Mouse (Mus musculus): ENCODE data around the gene Cadps2. TPM values are rescaled to one million over a fixed set of nuclear protein-coding genes. Genes with fewer than 3 reads are reported as not detected.

Gene Cadps2
- polyA plus RNA-seq, 2 experiments: 2.6 TPM

DNA sequence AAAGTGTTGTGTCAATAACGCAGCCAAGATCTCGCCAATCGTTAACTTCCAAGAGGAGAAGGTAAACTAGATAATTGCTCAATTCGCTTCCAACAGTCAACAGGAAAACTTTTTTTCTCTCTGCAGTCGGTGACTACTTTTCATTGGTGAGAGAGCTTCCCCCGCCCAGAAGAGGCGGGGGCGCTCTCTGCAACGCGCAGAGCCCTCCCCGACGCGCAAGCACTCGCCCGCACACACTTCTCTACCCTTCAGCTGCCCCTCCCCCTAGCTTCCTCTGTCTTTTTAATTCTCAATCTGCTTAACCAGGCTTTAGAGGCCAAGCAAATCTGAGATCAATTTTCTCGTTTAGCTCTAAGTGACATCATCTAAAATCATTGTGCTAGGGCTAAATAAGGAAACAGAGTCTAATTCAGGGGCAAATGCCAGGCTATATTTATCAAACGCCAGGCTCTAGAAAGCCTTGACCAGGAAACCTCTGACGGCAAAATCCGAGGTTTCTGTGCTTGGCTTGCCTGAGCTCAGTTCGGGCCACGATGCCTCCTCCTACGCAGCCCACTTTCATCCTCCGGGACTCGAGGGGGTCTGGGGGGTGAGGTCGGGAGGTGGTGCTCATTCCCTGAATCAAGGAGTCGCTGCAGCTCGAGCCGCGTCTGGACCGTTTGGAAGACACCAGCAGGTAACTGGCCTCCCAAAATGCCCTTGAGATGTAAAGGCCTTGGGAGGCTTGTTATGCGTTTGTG is 590.7 kb downstream of the Cadps2 start, which contains the start of gene Fezf1:
Gene Fezf1, minus strand, starts transcription at position 50 of the 740 bp plus-strand sequence.
- WGBS: under 1% methylated on average over 31 of the region's 31 CpGs
- Histone ChIP-seq H3K27ac (replicated peaks; ENCODE audit: low read depth, low read length) (no peak within 1 kb of the TSS), H3K9me3 (ENCODE audit: control insufficient read depth, low read length) (no peaks in the 10 kb centered on the region), H3K4me1 (ENCODE audit: control insufficient read depth, insufficient read depth, low read length) (peaks cover 13% of the 10 kb centered on the region; the same call in 1 of the 2 replicates), H3K27me3 (ENCODE audit: control insufficient read depth, insufficient read depth, low read length) (peaks cover 91% of the 10 kb centered on the region), H3K4me2 (replicated peaks; ENCODE audit: low read depth, low read length, severe bottlenecking) (peak within 1 kb of the TSS; percentile 73), H3K36me3 (ENCODE audit: control insufficient read depth, insufficient read depth, low read length) (no peaks in the 10 kb centered on the region), H3K4me3 (replicated peaks; ENCODE audit: low read length) (peak within 1 kb of the TSS; percentile 42), H3K9ac (ENCODE audit: low read depth, low read length, severe bottlenecking) (no peak within 1 kb of the TSS)
- ATAC-seq (ENCODE audit: low FRiP score, low read depth) (no peak), DNase-seq (ENCODE audit: low spot score) (no peak)
- TF ChIP-seq POLR2A (IDR thresholded peaks at IDR 0.05; ENCODE audit: borderline replicate concordance, extremely low read depth, insufficient read depth, insufficient read length): no peak

DNA sequence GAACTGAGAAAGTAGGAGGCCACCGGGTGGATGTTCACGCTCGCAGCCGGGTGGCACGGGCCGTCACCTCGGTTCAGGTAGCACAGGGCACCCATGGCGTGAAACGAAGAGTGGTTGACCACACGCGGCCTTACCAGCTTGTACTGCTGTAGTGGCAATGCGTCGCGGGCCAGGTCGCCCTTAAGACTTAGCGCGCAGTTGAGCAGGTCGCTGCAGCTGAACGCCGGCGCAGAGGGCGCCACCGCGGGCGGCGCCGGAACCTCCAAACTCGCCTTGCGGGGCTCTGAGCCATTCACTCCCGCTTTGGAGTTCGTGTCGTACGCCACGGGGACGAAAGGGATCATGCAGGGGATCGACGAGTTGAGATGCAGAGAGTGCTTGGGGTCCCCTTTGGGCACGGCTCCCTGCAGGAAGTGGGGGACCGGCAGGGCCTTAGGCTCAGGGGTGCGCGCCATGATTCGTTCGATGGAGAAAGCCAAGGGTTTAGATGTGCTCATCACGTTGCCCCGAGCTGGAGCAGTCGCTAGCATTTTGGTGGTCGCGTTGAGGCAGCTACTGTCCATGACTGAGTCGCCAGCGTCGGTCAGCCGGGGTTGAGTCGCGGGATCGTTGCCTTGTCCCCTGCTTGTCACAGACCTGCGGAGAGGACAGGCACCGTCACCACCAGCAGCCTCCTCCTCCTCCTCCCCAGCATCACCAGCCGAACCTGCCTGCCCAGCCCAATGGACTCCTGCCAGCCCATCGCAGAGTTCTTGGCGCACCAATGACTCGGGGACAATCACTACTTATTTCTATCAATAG is 591.5 kb downstream of the Cadps2 start:
- Histone ChIP-seq H3K4me3 (replicated peaks; ENCODE audit: low read length) (peak overlapping the region; percentile 42), H3K27me3 (ENCODE audit: control insufficient read depth, insufficient read depth, low read length) (peaks cover 91% of the 10 kb centered on the region), H3K4me1 (ENCODE audit: control insufficient read depth, insufficient read depth, low read length) (peaks cover 13% of the 10 kb centered on the region; the same call in 1 of the 2 replicates), H3K36me3 (ENCODE audit: control insufficient read depth, insufficient read depth, low read length) (no peaks in the 10 kb centered on the region), H3K4me2 (replicated peaks; ENCODE audit: low read depth, low read length, severe bottlenecking) (peak overlapping the region; percentile 39), H3K27ac (replicated peaks; ENCODE audit: low read depth, low read length) (no peak overlapping the region), H3K9me3 (ENCODE audit: control insufficient read depth, low read length) (no peaks in the 10 kb centered on the region), H3K9ac (ENCODE audit: low read depth, low read length, severe bottlenecking) (no peak overlapping the region)
- under 1% methylated on average over 55 of the region's 61 CpGs for WGBS
- DNase-seq (ENCODE audit: low spot score) (no peak), ATAC-seq (ENCODE audit: low FRiP score, low read depth) (0 out of 2 replicates have a peak, but pooled peaks have one; percentile 31)
- no peak for TF ChIP-seq POLR2A (IDR thresholded peaks at IDR 0.05; ENCODE audit: borderline replicate concordance, extremely low read depth, insufficient read depth, insufficient read length)

DNA sequence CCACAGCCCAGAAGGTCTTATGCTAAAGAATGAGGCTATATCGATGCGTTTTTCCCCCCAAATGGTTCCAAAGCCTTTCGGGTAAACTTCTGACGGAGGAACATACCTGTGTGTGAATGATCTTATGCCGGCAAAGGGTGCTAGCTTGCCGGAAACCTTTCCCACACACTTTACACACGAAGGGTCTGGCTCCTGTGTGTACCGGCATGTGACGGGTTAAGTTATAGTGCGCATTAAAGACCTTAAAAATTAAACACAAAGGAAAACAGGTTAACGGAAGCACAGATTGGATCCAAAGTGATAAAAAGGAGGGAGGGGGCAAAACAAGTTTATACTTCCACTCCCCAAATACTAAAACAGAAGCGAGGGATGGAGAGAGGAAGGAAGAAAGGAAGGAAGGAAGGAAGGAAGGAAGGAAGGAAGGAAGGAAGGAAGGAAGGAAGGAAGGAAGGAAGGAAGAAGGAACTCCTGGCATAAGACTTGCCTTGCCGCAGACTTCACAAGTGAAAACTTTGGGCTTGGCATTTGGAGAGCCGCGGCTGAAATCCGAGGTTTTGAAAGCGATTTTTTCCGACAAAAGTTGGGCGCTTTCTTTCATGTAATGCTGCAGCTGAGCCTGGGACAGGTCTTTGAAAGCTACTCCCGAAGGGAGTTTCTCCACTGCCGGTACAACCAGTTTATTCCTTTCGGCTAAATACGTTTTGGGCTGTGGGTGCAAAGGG is 592.3 kb downstream of the Cadps2 start:
- 2% methylated on average over 23 of the region's 23 CpGs for WGBS

GRCm38 (mm10) chr6:23246061-23246789 is 593.0 kb downstream of the Cadps2 start:
- WGBS: 4% methylated on average over 17 of the region's 17 CpGs
- TF ChIP-seq POLR2A (IDR thresholded peaks at IDR 0.05; ENCODE audit: borderline replicate concordance, extremely low read depth, insufficient read depth, insufficient read length): no peak

More for the DNA sequence above, 592.3 kb downstream of the Cadps2 start:
- ATAC-seq (ENCODE audit: low FRiP score, low read depth) (no peak), DNase-seq (ENCODE audit: low spot score) (no peak)
- Histone ChIP-seq H3K27ac (replicated peaks; ENCODE audit: low read depth, low read length) (no peak overlapping the region), H3K9ac (ENCODE audit: low read depth, low read length, severe bottlenecking) (no peak overlapping the region), H3K9me3 (ENCODE audit: control insufficient read depth, low read length) (no peaks in the 10 kb centered on the region), H3K4me3 (replicated peaks; ENCODE audit: low read length) (peak overlapping the region; percentile 42), H3K27me3 (ENCODE audit: control insufficient read depth, insufficient read depth, low read length) (peaks cover 90% of the 10 kb centered on the region), H3K36me3 (ENCODE audit: control insufficient read depth, insufficient read depth, low read length) (no peaks in the 10 kb centered on the region), H3K4me2 (replicated peaks; ENCODE audit: low read depth, low read length, severe bottlenecking) (no peak overlapping the region), H3K4me1 (ENCODE audit: control insufficient read depth, insufficient read depth, low read length) (peaks cover 13% of the 10 kb centered on the region; the same call in 1 of the 2 replicates)
- TF ChIP-seq POLR2A (IDR thresholded peaks at IDR 0.05; ENCODE audit: borderline replicate concordance, extremely low read depth, insufficient read depth, insufficient read length): no peak

More at GRCm38 (mm10) chr6:23246061-23246789, 593.0 kb downstream of the Cadps2 start:
- no peak for DNase-seq (ENCODE audit: low spot score)
- Histone ChIP-seq H3K4me3 (replicated peaks; ENCODE audit: low read length) (no peak overlapping the region), H3K9ac (ENCODE audit: low read depth, low read length, severe bottlenecking) (no peak overlapping the region), H3K27me3 (ENCODE audit: control insufficient read depth, insufficient read depth, low read length) (peaks cover 88% of the 10 kb centered on the region), H3K36me3 (ENCODE audit: control insufficient read depth, insufficient read depth, low read length) (no peaks in the 10 kb centered on the region), H3K4me1 (ENCODE audit: control insufficient read depth, insufficient read depth, low read length) (peaks cover 13% of the 10 kb centered on the region; the same call in 1 of the 2 replicates), H3K27ac (replicated peaks; ENCODE audit: low read depth, low read length) (no peak overlapping the region), H3K4me2 (replicated peaks; ENCODE audit: low read depth, low read length, severe bottlenecking) (no peak overlapping the region), H3K9me3 (ENCODE audit: control insufficient read depth, low read length) (no peaks in the 10 kb centered on the region)
- ATAC-seq (ENCODE audit: low FRiP score, low read depth): no peak

Data from limb, embryonic 14.5 days (tissue).